Mouse (Mus musculus) hindbrain, embryonic 11.5 days (tissue): ENCODE results near the gene Hdhd5. TPM values are rescaled to one million over a fixed set of nuclear protein-coding genes. Genes with fewer than 3 reads are reported as not detected.

Experiments used
- ATAC-seq: fragments of 200-750 bp; cut with Nextera tagmentation; 2 replicates; pipeline ENCODE4 v1.8.0; 2017; ENCODE audit warnings: mild to moderate bottlenecking, moderate TSS enrichment, moderate library complexity; ENCODE audit not compliant: low FRiP score
- DNase-seq: peaks from one replicate; pipeline ENCODE4 v3.0.0-alpha.2; 2015; ENCODE audit warnings: low spot score
- H3K27ac ChIP-seq: fragments of 300-500 bp; sonication (generic); 2 replicates; pipeline ENCODE4 v1.5.1; 2014; ENCODE audit warnings: mild to moderate bottlenecking, low read depth, low read length
- H3K27me3 ChIP-seq: fragments of 300-500 bp; sonication (generic); 2 replicates; pipeline ENCODE4 v1.6.1; 2014; ENCODE audit warnings: mild to moderate bottlenecking, low read length, moderate library complexity, mixed read lengths; ENCODE audit not compliant: control insufficient read depth, insufficient read depth
- H3K36me3 ChIP-seq: fragments of 300-500 bp; sonication (generic); 2 replicates; pipeline ENCODE4 v1.6.1; 2014; ENCODE audit warnings: mild to moderate bottlenecking, low read length, moderate library complexity, mixed read lengths; ENCODE audit not compliant: control insufficient read depth, insufficient read depth
- H3K4me1 ChIP-seq: fragments of 300-500 bp; sonication (generic); replicated peaks from 2 replicates; pipeline ENCODE4 v1.6.1; 2014; ENCODE audit warnings: low read length, mixed read lengths; ENCODE audit not compliant: control insufficient read depth, insufficient read depth
- H3K4me2 ChIP-seq: fragments of 300-500 bp; sonication (generic); replicated peaks from 2 replicates; pipeline ENCODE4 v1.6.1; 2014; ENCODE audit warnings: mild to moderate bottlenecking, low read depth, low read length
- H3K4me3 ChIP-seq: fragments of 300-500 bp; sonication (generic); 2 replicates; pipeline ENCODE4 v1.5.1; 2014; ENCODE audit warnings: low read depth, low read length
- H3K9ac ChIP-seq: fragments of 300-500 bp; sonication (generic); 2 replicates; pipeline ENCODE4 v1.6.1; 2014; ENCODE audit warnings: low read depth, low read length
- H3K9me3 ChIP-seq: fragments of 300-500 bp; sonication (generic); 2 replicates; pipeline ENCODE4 v1.6.1; 2016; ENCODE audit warnings: low read length; ENCODE audit not compliant: control insufficient read depth
- WGBS: fragments of 180-500 bp; shearing (Covaris S2); extraction: QIAGEN DNeasy Blood & Tissue Kit; methylation state at CpG from one replicate; pipeline ENCODE4 v1.1.7; 2014; 5-methylcytosine and 5-hydroxymethylcytosine counted together
- polyA plus RNA-seq: library from polyadenylated mRNA; unstranded; fragments of >200 nt; fragmentation: Nextera tagmentation; extraction: Ambion mirVana; gene quantifications from 2 replicates; pipeline ENCODE4 v1.2.1, GENCODE M21; 2014

Gene Hdhd5
- polyA plus RNA-seq, 1 experiment from 2014 or later, result 13.8 TPM

DNA sequence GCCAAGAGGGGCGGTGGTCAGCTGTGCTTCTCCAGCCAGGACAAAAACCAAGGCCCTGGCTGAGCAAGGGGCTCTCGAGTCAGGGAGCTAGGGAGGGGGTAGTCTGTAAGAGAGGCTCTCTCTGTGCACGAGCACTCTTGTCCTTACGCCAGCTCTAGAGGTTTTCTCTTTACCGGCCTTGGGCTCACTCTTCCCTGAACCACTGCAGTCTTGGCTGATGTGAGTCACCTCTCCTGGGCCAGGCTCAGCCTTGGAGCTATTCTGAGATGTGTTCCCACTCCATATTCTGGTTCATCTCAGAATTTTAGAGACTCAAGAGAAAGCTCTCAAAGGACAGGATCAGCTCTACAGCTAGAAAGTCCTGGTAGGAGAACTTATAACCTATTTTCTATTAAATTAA is 13.8 kb downstream of the Hdhd5 start:
- Histone ChIP-seq H3K4me1 (no peaks in the 10 kb centered on the region), H3K9ac (no peak overlapping the region), H3K4me3 (no peak overlapping the region), H3K4me2 (no peak overlapping the region), H3K36me3 (no peaks in the 10 kb centered on the region), H3K27me3 (no peaks in the 10 kb centered on the region), H3K9me3 (no peaks in the 10 kb centered on the region), H3K27ac (no peak overlapping the region)
- WGBS, result 85% methylated on average over 5 of the region's 5 CpGs
- ATAC-seq (no peak), DNase-seq (no peak)

DNA sequence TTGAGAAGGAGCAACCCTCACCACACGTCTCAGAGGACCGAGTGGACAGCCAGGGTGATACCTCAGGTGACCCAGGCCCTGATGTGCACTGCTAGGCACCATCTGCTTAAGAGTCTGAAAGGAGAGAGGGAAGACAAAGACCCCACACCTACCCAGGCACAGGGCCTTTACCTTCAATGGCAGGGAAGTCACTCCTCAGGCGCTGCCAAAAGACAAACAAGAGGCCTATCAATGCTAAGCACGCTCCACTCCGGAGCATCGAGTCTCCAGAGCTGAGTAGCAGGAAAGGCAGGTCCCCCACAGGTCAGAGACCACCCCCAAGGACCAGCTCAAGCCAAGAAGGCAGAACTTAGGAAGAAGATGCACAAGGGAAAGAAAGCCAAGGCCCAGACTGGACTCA is 14.2 kb downstream of the Hdhd5 start:
- 90% methylated on average over 6 of the region's 6 CpGs for WGBS
- Histone ChIP-seq H3K27me3 (no peaks in the 10 kb centered on the region), H3K4me1 (no peaks in the 10 kb centered on the region), H3K27ac (no peak overlapping the region), H3K36me3 (no peaks in the 10 kb centered on the region), H3K4me3 (no peak overlapping the region), H3K9me3 (no peaks in the 10 kb centered on the region), H3K9ac (no peak overlapping the region), H3K4me2 (no peak overlapping the region)
- no peak for DNase-seq
- ATAC-seq, result no peak

DNA sequence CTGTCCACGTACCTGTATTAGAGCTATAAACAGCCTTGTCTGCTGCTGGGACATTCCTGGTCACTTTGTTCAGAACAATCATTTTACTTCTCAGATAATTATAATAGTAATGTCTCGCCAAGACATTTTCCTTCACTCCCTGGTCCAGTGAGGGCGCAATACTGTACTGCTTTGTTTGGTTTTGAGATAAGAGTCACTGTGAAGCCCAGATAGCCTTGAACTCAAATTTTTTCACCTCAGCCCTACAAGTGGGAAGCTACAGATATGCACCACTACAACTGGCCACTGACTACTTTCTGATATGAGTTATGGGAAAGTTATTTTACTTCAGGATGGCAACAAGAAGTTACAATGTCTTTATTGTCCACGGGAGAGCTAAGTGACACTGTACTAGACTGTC is 14.7 kb downstream of the Hdhd5 start:
- no peak overlapping the region for H3K27ac ChIP-seq

DNA sequence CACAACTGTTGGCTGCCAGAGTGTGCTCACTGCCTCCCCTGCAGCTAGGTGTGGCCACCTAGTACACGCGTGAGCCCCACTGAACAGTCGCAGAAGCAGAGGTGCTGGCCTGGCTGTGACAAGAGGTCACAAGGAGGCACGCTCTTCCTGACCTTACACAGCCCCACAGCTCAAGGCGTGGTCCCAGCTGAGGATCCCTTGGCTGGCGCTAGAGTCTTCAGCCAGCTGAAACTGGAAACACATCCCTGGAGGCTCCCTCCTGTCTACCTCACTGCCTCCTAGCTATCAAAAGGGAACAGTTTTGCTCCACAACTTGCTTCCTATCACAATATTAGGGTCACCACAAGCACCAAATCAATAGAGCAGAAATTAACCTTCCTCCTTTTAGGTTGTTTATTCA is 19.9 kb downstream of the Hdhd5 start:
- ATAC-seq (no peak), DNase-seq (no peak)
- Histone ChIP-seq H3K4me3 (no peak overlapping the region), H3K9ac (no peak overlapping the region), H3K4me2 (no peak overlapping the region), H3K36me3 (0 out of 2 replicates have a peak, but pooled peaks cover 2% of the 10 kb centered on the region), H3K27ac (no peak overlapping the region), H3K4me1 (no peaks in the 10 kb centered on the region), H3K27me3 (no peaks in the 10 kb centered on the region), H3K9me3 (no peaks in the 10 kb centered on the region)
- WGBS, result 82% methylated on average over 6 of the region's 6 CpGs

More for the DNA sequence above, 14.7 kb downstream of the Hdhd5 start:
- Histone ChIP-seq H3K4me1 (no peaks in the 10 kb centered on the region), H3K27me3 (no peaks in the 10 kb centered on the region), H3K4me3 (no peak overlapping the region), H3K9me3 (no peaks in the 10 kb centered on the region), H3K4me2 (no peak overlapping the region), H3K36me3 (no peaks in the 10 kb centered on the region), H3K9ac (no peak overlapping the region)
- DNase-seq (no peak), ATAC-seq (no peak)
- WGBS, result 92% methylated on average over 4 of the region's 4 CpGs

DNA sequence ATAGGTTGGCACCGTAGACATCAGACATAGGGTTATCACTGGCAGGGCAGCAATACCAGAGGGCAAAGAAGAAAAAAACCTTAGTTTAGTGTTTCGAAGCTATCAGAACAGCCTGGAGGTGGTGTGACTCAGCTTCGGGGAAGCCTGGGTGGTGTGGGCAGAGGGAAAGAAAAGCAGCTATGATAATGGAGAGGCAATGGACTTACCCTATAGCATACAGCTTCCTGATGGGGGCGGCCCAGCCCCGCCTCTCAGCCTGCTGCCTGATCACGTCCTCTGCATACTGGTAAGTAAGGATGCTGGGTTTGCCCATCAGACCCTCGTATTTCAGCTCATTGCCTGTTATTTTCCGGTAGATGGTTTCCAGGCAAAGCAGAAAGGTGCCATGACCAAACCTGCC is 20.7 kb downstream of the Hdhd5 start:
- H3K4me3 ChIP-seq, result no peak overlapping the region
- no peaks in the 10 kb centered on the region for H3K27me3 ChIP-seq
- ATAC-seq (no peak), DNase-seq (no peak)
- WGBS, result 87% methylated on average over 8 of the region's 8 CpGs
- H3K4me1 ChIP-seq, result no peaks in the 10 kb centered on the region
- H3K27ac ChIP-seq, result no peak overlapping the region
- 0 out of 2 replicates have a peak, but pooled peaks cover 2% of the 10 kb centered on the region for H3K36me3 ChIP-seq
- H3K9ac ChIP-seq, result no peak overlapping the region
- no peak overlapping the region for H3K4me2 ChIP-seq
- no peaks in the 10 kb centered on the region for H3K9me3 ChIP-seq

DNA sequence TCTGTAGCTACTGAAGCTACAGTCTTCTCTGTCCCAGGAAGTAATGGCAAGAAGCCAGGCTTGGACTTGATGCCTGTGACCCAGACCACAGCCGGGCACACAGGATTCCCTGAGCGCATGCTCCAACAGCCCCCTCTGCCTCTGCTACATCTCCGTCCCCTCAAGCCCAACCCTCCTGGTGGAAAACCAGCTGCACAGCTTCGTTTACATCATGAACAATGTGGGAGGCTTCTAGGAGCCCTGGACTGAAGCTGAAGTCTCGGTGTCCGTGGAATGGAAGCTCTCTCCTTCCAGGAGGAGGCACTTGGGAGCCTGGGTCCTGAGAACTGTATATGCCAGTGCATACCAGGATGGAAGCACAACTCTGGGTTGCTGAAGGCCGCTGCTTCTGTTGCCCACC is 21.1 kb downstream of the Hdhd5 start:
- Histone ChIP-seq H3K4me1 (no peaks in the 10 kb centered on the region), H3K9ac (no peak overlapping the region), H3K27me3 (no peaks in the 10 kb centered on the region), H3K4me2 (no peak overlapping the region), H3K4me3 (no peak overlapping the region), H3K27ac (no peak overlapping the region), H3K36me3 (0 out of 2 replicates have a peak, but pooled peaks cover 2% of the 10 kb centered on the region), H3K9me3 (no peaks in the 10 kb centered on the region)
- ATAC-seq (no peak), DNase-seq (no peak)
- WGBS, result 88% methylated on average over 7 of the region's 7 CpGs

DNA sequence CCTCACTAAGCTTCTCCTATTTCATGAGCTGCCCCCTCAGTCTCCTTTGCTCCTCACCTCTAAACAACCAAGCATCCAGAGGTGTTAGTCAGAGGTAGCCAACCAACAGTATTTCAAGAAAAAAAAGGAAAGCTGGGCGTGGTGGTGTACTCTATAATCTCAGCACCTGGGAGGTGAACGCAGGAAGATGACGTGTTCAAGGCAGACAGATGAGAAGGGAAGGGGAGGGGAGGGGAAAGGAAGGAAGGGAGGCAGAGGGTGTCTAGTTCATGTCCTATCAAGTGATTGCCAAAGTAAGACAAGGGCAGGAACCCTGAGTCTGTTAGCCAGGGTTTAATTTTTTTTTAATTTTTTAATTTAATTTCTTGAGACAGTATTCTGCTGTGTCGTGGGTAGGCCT is 22.5 kb downstream of the Hdhd5 start:
- Histone ChIP-seq H3K4me2 (no peak overlapping the region), H3K27me3 (no peaks in the 10 kb centered on the region), H3K4me1 (no peaks in the 10 kb centered on the region), H3K9ac (no peak overlapping the region), H3K36me3 (0 out of 2 replicates have a peak, but pooled peaks cover 2% of the 10 kb centered on the region), H3K9me3 (no peaks in the 10 kb centered on the region), H3K27ac (no peak overlapping the region), H3K4me3 (no peak overlapping the region)
- DNase-seq (no peak), ATAC-seq (no peak)
- 96% methylated on average over 4 of the region's 4 CpGs for WGBS

DNA sequence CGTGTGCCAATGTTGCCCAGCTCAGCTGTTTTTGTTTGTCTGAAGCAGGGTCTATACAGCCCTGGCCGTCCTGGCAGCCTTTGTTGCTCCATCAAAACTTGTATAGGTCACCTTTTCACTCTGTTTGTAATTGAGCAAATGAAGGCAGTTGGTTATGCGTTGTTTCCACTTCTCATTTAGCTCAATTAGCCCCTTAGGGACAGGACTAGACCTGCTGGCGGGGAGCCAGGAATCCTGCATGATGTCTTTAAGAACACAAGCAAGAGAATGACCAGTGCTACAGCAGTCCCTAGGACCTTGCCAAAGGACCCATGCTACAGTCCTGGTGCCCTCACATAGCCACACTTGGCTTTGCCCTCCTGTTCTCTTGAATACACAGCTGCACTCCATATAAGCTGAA is 25.6 kb downstream of the Hdhd5 start:
- Histone ChIP-seq H3K36me3 (0 out of 2 replicates have a peak, but pooled peaks cover 2% of the 10 kb centered on the region), H3K9me3 (peaks cover 2% of the 10 kb centered on the region; the same call in 1 of the 2 replicates), H3K4me3 (no peak overlapping the region), H3K4me1 (no peaks in the 10 kb centered on the region), H3K27me3 (no peaks in the 10 kb centered on the region), H3K27ac (no peak overlapping the region), H3K4me2 (no peak overlapping the region), H3K9ac (no peak overlapping the region)
- 82% methylated on average over 4 of the region's 4 CpGs for WGBS
- DNase-seq, result no peak
- ATAC-seq, result no peak

DNA sequence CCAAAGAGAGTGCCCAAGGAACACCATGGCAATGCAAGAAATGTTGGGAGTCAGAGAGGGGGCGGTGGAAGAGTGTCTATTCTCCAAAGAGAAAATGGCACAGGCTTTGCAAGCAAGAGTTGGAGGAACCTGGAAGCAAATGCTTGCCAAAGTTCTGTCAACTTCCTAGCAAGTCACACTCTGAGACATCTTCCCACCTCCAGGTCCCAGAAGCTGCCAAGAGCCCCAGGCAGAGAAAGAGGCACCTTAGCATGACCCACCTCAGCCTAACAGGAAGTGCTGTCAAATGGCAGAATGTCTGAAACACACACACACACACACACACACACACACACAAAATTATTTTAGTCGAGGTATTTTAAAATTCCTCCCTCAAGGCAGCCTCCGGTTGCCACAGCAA is 27.1 kb downstream of the Hdhd5 start:
- Histone ChIP-seq H3K27me3 (no peaks in the 10 kb centered on the region), H3K9me3 (peaks cover 4% of the 10 kb centered on the region; the same call in 1 of the 2 replicates), H3K4me1 (no peaks in the 10 kb centered on the region), H3K27ac (no peak overlapping the region), H3K4me2 (no peak overlapping the region), H3K4me3 (no peak overlapping the region), H3K36me3 (no peaks in the 10 kb centered on the region), H3K9ac (no peak overlapping the region)
- no peak for ATAC-seq
- no peak for DNase-seq
- WGBS, result 66% methylated on average over 3 of the region's 3 CpGs
